Mouse (Mus musculus): ENCODE results near the gene Plau. TPM values are rescaled to one million over a fixed set of nuclear protein-coding genes. Genes with fewer than 3 reads are reported as not detected.

Gene Plau
- polyA plus RNA-seq, 1 experiment from 2014 or later: 1.2 TPM

DNA sequence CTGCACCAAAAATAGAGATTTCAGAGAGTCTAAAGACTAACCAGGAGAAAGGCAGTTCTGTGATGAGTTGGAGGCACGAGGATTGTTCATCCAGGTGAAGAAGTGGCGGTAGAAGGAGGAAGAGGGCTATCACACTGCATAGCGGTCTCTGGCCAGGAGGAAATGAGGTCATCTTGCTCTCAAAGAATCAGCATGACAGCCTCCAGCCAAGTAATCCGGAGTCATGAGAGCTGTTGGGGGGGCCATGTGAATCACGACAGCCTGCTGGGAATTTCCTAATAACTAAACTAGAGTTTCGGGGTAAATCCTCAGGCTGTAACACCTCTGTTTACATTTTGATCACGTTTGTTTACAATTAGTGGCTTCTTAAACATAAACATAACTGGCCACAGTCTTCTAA, 2.3 kb upstream of the Plau start:
- no peak for ATAC-seq (ENCODE audit: low read depth)
- H3K27me3 ChIP-seq: peaks cover 4% of the 10 kb centered on the region
- 75% methylated on average over 7 of the region's 7 CpGs for WGBS
- no peaks in the 10 kb centered on the region for H3K9me3 ChIP-seq
- no peak overlapping the region for H3K9ac ChIP-seq
- peaks cover 9% of the 10 kb centered on the region for H3K4me1 ChIP-seq (replicated peaks)
- H3K36me3 ChIP-seq: no peaks in the 10 kb centered on the region
- no peak overlapping the region for H3K27ac ChIP-seq (replicated peaks)
- H3K4me3 ChIP-seq: no peak overlapping the region
- no peak overlapping the region for H3K4me2 ChIP-seq

DNA sequence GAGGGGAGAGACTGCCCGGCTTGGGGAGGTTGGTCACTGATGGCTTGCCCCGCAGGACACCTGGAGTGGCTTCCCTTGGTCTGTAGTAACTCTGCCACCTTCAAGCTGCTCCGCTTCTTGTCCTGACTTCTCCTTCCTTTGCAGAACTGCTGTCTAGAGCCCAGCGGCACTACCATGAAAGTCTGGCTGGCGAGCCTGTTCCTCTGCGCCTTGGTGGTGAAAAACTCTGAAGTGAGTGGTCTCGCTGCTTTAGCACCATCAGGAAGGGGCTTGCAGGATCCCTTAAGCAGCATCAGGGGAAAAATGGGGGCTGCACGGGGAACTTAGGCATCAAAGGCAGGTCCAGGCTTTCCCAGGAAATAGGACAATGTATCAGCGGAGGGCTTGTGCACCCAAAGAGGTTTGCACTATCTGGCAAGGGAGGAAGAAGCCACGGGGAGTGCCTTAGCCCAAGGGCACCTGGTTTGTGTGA, 481 bp downstream of the Plau start:
- Histone ChIP-seq H3K36me3 (no peaks in the 10 kb centered on the region), H3K27ac (replicated peaks) (no peak overlapping the region), H3K9me3 (no peaks in the 10 kb centered on the region), H3K4me3 (peak overlapping the region; percentile 48), H3K4me1 (replicated peaks) (peaks cover 9% of the 10 kb centered on the region), H3K27me3 (peaks cover 4% of the 10 kb centered on the region), H3K9ac (peak overlapping the region; percentile 72), H3K4me2 (peak overlapping the region; percentile 92)
- 10% methylated on average over 10 of the region's 10 CpGs for WGBS
- ATAC-seq (ENCODE audit: low read depth): no peak; the same call in 1 of the 2 replicates

DNA sequence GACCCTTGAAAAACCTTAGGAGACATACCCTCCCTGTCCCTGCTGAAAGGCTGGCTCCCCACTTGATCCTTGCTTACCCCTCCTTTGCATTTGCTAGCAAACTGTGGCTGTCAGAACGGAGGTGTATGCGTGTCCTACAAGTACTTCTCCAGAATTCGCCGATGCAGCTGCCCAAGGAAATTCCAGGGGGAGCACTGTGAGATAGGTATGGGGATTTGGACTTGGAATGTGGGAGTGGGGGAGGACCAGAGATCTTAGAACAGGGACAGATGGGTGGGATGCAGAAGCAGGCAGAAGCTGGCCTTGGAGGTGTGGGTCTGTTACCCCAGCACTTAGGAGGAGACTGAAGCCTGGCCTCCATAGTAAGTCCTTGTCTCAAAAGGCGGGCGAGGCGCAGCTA, 1.2 kb downstream of the Plau start:
- H3K4me3 ChIP-seq: no peak overlapping the region
- H3K27me3 ChIP-seq: peaks cover 4% of the 10 kb centered on the region
- no peak for ATAC-seq (ENCODE audit: low read depth)
- 76% methylated on average over 7 of the region's 7 CpGs for WGBS
- peak overlapping the region; percentile 92 for H3K4me2 ChIP-seq
- no peak overlapping the region for H3K27ac ChIP-seq (replicated peaks)
- H3K36me3 ChIP-seq: no peaks in the 10 kb centered on the region
- H3K9ac ChIP-seq: no peak overlapping the region
- peaks cover 9% of the 10 kb centered on the region for H3K4me1 ChIP-seq (replicated peaks)
- no peaks in the 10 kb centered on the region for H3K9me3 ChIP-seq

DNA sequence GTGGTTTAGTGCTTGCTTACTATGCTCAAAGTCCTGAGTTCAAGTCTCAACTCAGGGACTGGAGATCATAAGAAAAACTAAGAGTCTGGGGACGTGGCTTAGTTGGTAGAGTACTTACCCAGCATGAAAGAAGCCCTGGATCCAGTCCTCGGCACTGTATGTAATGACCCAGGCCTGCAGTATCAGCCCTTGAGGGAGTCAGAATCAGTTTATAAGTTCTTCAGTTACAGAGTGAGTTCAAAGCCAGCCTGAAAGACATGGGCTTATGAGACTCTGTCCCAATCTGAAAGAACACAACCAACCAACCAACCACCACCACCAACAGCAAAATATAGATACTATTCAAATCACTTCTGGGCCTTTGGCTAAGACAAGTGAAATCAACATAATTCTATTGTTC, 5.1 kb downstream of the Plau start:
- H3K27me3 ChIP-seq: peaks cover 4% of the 10 kb centered on the region
- H3K4me2 ChIP-seq: no peak overlapping the region
- no peaks in the 10 kb centered on the region for H3K36me3 ChIP-seq
- WGBS: 79% methylated on average over 2 of the region's 2 CpGs
- H3K9ac ChIP-seq: no peak overlapping the region
- no peak overlapping the region for H3K27ac ChIP-seq (replicated peaks)
- ATAC-seq (ENCODE audit: low read depth): no peak
- no peaks in the 10 kb centered on the region for H3K9me3 ChIP-seq
- H3K4me1 ChIP-seq (replicated peaks): peaks cover 7% of the 10 kb centered on the region
- no peak overlapping the region for H3K4me3 ChIP-seq

DNA sequence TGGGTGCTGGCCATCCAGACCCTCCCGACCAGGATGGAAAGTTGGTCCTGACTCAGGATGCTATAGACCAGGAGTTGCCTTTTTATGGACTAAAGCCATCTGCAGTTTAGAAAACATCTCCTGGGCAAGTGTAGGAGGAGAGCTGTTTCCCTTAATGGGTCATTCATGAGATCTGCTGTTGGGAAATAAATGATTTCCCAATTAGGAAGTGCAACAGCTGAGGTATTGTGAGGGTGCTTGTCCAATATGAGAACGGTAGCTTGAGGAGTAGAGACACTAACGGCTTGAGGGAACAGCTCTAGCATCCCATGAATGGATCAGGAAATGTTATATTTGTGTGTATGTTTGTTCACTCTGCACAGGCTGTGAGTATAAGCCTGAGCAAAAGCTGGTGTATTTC, 6.2 kb downstream of the Plau start:
- no peaks in the 10 kb centered on the region for H3K9me3 ChIP-seq
- H3K36me3 ChIP-seq: no peaks in the 10 kb centered on the region
- no peak overlapping the region for H3K9ac ChIP-seq
- WGBS: 72% methylated on average over 3 of the region's 3 CpGs
- peaks cover 2% of the 10 kb centered on the region for H3K27me3 ChIP-seq
- no peak overlapping the region for H3K27ac ChIP-seq (replicated peaks)
- H3K4me1 ChIP-seq (replicated peaks): no peaks in the 10 kb centered on the region
- ATAC-seq (ENCODE audit: low read depth): no peak
- H3K4me2 ChIP-seq: no peak overlapping the region
- H3K4me3 ChIP-seq: no peak overlapping the region

DNA sequence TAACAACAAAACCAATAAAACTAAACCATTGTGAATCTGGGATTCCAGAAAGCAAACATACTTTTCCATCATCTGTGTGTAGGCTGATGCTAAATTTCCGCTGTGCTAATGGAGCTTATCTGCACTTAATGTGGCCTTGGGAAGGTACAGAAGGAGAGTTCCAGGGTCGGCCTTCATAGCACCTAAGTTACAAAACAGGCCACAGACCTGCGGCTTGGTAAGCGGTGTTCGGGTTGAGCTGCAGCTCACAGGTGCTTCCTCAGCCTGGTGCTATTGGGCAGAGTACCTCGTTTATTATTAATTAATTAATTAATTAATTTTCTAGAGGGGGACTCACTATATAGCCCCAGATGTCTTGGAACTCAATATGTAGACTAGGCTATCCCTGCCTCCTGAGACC, 7.7 kb downstream of the Plau start:
- H3K4me2 ChIP-seq: no peak overlapping the region
- H3K27me3 ChIP-seq: no peaks in the 10 kb centered on the region
- no peak overlapping the region for H3K4me3 ChIP-seq
- no peaks in the 10 kb centered on the region for H3K36me3 ChIP-seq
- WGBS: 91% methylated on average over 6 of the region's 6 CpGs
- H3K9ac ChIP-seq: no peak overlapping the region
- H3K9me3 ChIP-seq: no peaks in the 10 kb centered on the region
- ATAC-seq (ENCODE audit: low read depth): no peak
- H3K27ac ChIP-seq (replicated peaks): no peak overlapping the region
- H3K4me1 ChIP-seq (replicated peaks): no peaks in the 10 kb centered on the region

DNA sequence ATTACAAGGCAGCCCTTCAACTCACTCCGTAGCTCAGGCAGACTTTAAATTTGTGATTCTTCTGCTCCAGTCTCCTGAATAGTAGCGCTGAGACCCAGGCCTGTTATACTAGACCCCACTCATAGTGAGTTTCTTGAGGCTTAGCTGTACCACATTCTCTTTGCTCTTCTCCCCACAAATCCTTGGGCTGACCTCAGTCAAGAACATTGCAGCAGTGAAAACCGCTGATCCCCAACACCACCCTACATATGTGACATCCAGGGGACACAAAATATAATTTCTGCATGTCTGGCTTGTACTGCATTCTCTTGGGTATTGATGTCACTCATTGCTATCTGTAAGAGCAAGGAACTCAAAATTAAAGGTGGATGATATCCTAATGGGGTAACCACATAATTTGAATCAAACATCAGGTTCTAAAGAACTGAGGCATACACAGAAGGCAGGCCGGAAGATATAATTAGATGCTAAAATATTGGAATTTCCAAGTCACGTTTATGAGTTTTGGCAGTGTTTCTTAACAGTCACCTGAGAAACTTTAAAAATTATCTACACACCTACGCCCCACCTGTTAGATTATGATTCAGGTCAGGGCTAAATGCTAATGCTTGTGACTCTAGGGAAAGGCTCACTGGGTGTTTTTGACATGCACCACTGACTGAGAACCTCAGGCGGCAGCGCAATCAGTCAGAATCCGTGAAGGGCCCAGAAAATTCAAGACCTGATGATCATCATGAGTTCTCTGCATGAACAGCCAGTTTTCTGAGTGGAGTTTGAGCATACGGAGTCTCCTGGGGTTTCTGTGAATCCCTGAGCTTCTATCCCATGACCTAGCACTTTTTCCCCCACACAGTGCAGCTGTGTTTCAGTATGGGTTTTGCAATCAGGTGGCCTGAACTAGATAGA, 8.5 kb downstream of the Plau start:
- no peak overlapping the region for H3K4me2 ChIP-seq
- H3K4me1 ChIP-seq (replicated peaks): no peaks in the 10 kb centered on the region
- WGBS: 90% methylated on average over 10 of the region's 10 CpGs
- no peak overlapping the region for H3K27ac ChIP-seq (replicated peaks)
- H3K9me3 ChIP-seq: no peaks in the 10 kb centered on the region
- ATAC-seq (ENCODE audit: low read depth): no peak
- H3K27me3 ChIP-seq: no peaks in the 10 kb centered on the region
- H3K4me3 ChIP-seq: no peak overlapping the region
- H3K36me3 ChIP-seq: no peaks in the 10 kb centered on the region
- no peak overlapping the region for H3K9ac ChIP-seq

DNA sequence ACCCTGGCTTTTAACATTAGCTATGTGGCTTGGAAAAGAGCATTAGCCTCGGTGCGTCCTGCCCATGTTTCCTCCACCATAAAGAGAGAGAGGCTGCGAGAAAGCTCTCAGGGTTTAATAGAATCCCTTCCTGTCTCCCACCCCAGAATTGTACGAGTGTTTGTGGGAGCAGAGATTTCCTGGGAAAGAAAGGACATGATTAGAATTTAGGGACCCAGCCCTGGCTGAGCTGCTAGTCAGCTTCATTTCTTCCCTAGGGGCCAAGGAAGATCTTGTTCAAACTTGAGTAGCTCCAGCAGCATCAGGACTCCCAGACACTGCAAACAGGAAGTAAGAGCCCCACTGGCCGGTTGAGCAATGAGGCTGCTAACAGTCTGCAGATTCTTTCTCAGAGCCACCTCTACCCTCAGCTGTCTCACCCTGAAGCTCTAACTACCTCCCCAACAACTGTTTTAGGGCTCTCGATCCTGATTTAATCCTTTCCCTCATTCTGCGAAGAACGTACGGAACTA, 9.2 kb downstream of the Plau start:
- no peak for ATAC-seq (ENCODE audit: low read depth)
- WGBS: 81% methylated on average over 9 of the region's 9 CpGs

DNA sequence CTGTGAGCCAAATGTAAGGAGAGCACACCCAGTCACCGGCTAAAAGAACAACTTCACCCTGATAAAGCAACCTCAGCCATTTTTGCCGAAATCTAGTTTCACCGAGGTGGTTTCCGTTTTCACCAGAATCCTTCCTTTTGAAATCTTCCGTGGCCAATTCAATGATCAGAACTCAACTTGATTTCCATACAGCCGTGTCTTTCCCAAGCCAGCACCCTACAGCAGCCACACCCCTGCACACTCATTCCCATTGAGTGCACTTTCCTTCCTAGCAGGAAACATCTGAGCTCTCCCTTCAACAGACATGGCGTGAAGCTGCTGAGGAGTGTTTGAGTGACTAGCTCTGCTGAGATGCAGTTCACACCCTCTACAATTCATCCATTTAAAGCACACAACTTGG, 9.8 kb downstream of the Plau start:
- no peaks in the 10 kb centered on the region for H3K27me3 ChIP-seq
- H3K9me3 ChIP-seq: no peaks in the 10 kb centered on the region
- no peaks in the 10 kb centered on the region for H3K36me3 ChIP-seq
- H3K4me3 ChIP-seq: no peak overlapping the region
- ATAC-seq (ENCODE audit: low read depth): no peak
- 82% methylated on average over 7 of the region's 7 CpGs for WGBS
- H3K4me1 ChIP-seq (replicated peaks): no peaks in the 10 kb centered on the region
- H3K27ac ChIP-seq (replicated peaks): no peak overlapping the region
- no peak overlapping the region for H3K9ac ChIP-seq
- no peak overlapping the region for H3K4me2 ChIP-seq

More for the DNA sequence above, 9.2 kb downstream of the Plau start:
- Histone ChIP-seq H3K27ac (replicated peaks) (no peak overlapping the region), H3K9ac (no peak overlapping the region), H3K4me1 (replicated peaks) (no peaks in the 10 kb centered on the region), H3K4me2 (no peak overlapping the region), H3K36me3 (no peaks in the 10 kb centered on the region), H3K9me3 (no peaks in the 10 kb centered on the region), H3K27me3 (no peaks in the 10 kb centered on the region), H3K4me3 (no peak overlapping the region)

DNA sequence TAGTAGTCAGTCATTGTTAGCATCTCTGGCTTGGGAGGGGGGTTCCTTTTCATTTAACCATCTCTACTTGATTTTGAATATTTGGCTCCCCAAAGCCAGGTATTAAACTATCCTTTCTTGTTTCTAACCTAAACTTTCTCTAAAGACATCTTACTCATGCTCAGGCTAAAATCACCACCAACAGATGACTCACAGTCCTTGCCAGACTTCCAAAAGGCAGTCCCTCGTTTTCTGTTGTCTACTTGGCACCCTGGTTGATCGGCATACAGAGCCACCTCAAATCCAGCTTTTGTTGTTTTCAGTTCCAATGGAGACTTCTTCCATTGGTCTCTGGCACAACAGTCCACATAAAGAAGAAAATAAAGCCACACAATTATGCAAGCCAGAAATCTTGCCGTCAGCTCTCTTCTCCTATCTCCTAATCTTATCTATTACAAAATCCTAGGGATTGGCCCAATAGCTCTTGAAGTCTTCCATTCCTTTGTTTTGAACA, 11.2 kb downstream of the Plau start:
- H3K4me2 ChIP-seq: no peak overlapping the region
- H3K9me3 ChIP-seq: no peaks in the 10 kb centered on the region
- WGBS: 93% methylated on average over 3 of the region's 3 CpGs
- no peak for ATAC-seq (ENCODE audit: low read depth)
- H3K27me3 ChIP-seq: no peaks in the 10 kb centered on the region
- no peak overlapping the region for H3K4me3 ChIP-seq
- no peaks in the 10 kb centered on the region for H3K4me1 ChIP-seq (replicated peaks)
- no peak overlapping the region for H3K9ac ChIP-seq
- no peaks in the 10 kb centered on the region for H3K36me3 ChIP-seq
- no peak overlapping the region for H3K27ac ChIP-seq (replicated peaks)

DNA sequence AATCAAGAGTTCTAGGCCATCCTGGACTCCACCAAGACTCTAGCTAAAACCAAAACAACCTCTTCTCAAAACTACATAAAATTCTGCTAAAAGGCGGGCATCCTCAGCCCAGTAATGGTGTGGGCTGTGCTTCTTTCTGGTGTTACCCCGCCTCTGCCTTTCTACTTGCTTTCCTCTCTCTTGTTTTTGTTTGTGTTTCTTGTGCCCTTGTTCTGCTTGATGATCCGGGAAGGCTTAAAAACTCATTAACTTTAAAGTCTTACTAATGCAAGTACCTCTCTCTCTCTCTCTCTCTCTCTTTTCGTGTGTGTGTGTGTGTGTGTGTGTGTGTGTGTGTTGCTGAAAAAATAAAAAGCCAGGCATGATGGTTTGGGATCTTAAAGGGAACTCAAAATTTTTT, 13.3 kb downstream of the Plau start:
- Histone ChIP-seq H3K4me2 (no peak overlapping the region), H3K36me3 (no peaks in the 10 kb centered on the region), H3K27me3 (no peaks in the 10 kb centered on the region), H3K27ac (replicated peaks) (no peak overlapping the region), H3K4me3 (no peak overlapping the region), H3K9ac (no peak overlapping the region), H3K9me3 (no peaks in the 10 kb centered on the region), H3K4me1 (replicated peaks) (no peaks in the 10 kb centered on the region)
- ATAC-seq (ENCODE audit: low read depth): no peak
- WGBS: 75% methylated on average over 4 of the region's 4 CpGs

DNA sequence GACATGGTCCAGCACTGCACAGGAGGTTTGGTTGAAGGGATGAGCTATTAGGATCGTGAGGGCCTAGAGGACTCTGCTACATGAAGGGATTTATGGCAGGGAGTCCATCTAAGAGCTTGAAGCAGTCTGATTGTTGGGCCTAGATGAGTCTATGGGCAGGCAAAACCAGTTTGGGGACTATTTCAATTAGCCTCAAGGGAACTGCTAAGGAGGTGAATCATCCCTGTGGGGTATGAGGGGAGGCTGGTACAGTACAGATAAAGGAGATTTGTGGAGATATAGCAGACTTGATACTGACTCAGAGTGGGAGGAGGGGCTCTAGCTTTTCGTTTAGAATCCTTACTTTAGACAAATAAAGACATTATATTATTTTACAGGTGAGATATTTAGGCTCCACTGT, 14.0 kb downstream of the Plau start:
- Histone ChIP-seq H3K36me3 (no peaks in the 10 kb centered on the region), H3K27ac (replicated peaks) (no peak overlapping the region), H3K9ac (no peak overlapping the region), H3K27me3 (no peaks in the 10 kb centered on the region), H3K4me2 (no peak overlapping the region), H3K9me3 (no peaks in the 10 kb centered on the region), H3K4me1 (replicated peaks) (no peaks in the 10 kb centered on the region), H3K4me3 (no peak overlapping the region)
- no peak for ATAC-seq (ENCODE audit: low read depth)
- 59% methylated on average over 2 of the region's 2 CpGs for WGBS

Data from neural tube, embryonic 13.5 days (tissue).